Mouse (Mus musculus): ENCODE results near the gene Zfp248. TPM values are rescaled to one million over a fixed set of nuclear protein-coding genes. Genes with fewer than 3 reads are reported as not detected.

Gene Zfp248
- total and polyA plus RNA-seq, 3 experiments, result 0.65 to 12.3 (median 5.5) TPM

DNA sequence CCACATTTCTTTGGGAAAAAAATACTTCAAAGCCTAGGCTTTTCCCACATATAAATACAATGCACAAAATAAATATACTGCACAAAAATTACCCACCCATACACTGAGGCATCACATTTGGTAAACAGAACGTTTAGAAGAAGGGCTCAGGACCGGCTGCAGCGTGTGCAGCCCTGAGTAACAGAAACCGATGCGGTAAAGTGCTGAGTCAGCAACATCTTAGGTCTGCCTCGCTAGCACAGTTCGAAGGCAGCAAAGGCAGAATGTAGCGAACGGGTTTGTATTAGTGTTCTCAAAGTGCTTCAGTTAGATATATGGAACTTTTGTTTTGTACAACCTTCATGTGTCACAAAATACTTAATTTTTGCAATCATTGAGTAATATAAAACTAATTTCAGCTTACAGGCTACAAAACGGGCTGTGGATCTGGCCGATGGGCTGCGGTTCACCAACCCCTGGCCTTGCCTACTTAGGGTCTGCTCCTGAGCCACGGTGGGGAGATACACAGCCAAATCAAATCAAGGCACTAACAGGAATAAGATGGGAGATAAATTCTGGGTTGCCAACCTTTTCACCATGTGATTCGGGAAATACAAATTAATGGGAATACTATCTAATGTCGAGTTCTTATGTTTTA is 6.9 kb upstream of the Zfp248 start:
- DNase-seq (ENCODE audit: low spot score) (no peak), ATAC-seq (ENCODE audit: extremely low read depth, insufficient number of reproducible peaks, low FRiP score, poor library complexity, severe bottlenecking) (no peak)
- no peaks in the 10 kb centered on the region for H3K27me3 ChIP-seq (ENCODE audit: insufficient read depth, low read length)
- TF ChIP-seq GATA2 (IDR thresholded peaks at IDR 0.05; ENCODE audit: borderline replicate concordance, low read depth, low read length) (no peak), GATA1 (IDR thresholded peaks at IDR 0.05; ENCODE audit: borderline replicate concordance, low read length) (no peak), CTCF (IDR thresholded peaks at IDR 0.05; ENCODE audit: low read depth, low read length) (no peak), POLR2AphosphoS5 (IDR thresholded peaks at IDR 0.05; ENCODE audit: insufficient replicate concordance, low read depth, low read length) (no peak), TAL1 (conservative IDR thresholded peaks at IDR 0.05; ENCODE audit: low read depth, low read length) (no peak)
- H3K4me1 ChIP-seq (ENCODE audit: insufficient read depth, low read depth, low read length), result no peaks in the 10 kb centered on the region
- no peak overlapping the region for H3K4me3 ChIP-seq (ENCODE audit: low read depth, low read length)
- no peaks in the 10 kb centered on the region for H3K9me3 ChIP-seq (replicated peaks)
- H3K36me3 ChIP-seq (replicated peaks), result no peaks in the 10 kb centered on the region

DNA sequence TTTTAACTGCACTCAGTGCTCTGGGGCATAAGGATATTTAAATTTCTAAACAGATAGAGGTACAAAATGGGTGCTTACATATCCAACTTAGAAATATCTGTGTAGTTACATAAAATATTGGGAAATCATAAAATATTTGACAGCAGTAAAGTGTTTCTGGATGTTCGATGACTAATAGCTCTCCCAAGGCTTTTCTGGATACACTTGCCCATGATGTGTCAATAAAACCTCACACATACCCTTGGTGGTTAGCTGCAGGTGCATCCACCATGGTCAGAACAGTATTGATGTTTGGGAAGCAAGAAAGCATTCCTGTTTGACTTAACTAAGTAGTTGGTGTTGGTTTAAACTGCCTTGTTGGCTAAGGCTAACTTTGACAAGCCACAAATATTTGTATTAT is 2.4 kb upstream of the Zfp248 start:
- Histone ChIP-seq H3K27me3 (ENCODE audit: insufficient read depth, low read length) (no peaks in the 10 kb centered on the region), H3K4me3 (ENCODE audit: low read depth, low read length) (no peak overlapping the region), H3K36me3 (replicated peaks) (peaks cover 7% of the 10 kb centered on the region), H3K9me3 (replicated peaks) (no peaks in the 10 kb centered on the region), H3K4me1 (ENCODE audit: insufficient read depth, low read depth, low read length) (peaks cover 23% of the 10 kb centered on the region)
- TF ChIP-seq GATA1 (IDR thresholded peaks at IDR 0.05; ENCODE audit: borderline replicate concordance, low read length), result no peak
- TF ChIP-seq CTCF (IDR thresholded peaks at IDR 0.05; ENCODE audit: low read depth, low read length), result no peak
- TF ChIP-seq GATA2 (IDR thresholded peaks at IDR 0.05; ENCODE audit: borderline replicate concordance, low read depth, low read length), result no peak
- TF ChIP-seq POLR2AphosphoS5 (IDR thresholded peaks at IDR 0.05; ENCODE audit: insufficient replicate concordance, low read depth, low read length), result no peak
- TF ChIP-seq TAL1 (conservative IDR thresholded peaks at IDR 0.05; ENCODE audit: low read depth, low read length), result no peak
- DNase-seq (ENCODE audit: low spot score) (no peak), ATAC-seq (ENCODE audit: extremely low read depth, insufficient number of reproducible peaks, low FRiP score, poor library complexity, severe bottlenecking) (no peak)

DNA sequence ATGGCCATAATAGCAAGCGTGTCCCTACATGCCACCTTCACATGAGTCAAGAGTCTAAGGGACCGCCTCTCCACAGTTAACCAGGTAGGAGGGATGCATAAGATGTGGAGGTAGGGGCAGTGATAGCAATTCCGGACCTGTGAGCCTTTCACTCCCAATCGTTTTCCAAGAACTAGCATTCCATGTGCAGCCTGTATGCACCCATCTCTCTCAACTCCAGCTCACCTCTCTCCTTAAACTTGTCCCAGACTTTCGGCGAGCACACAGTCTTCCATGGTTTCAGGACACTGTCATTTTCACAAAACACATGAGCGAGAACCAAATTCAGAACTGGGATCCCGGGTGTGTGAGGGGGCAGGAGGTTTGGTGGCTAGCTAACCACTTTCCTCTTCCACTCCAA is 876 bp downstream of the Zfp248 start:
- Histone ChIP-seq H3K36me3 (replicated peaks) (peaks cover 17% of the 10 kb centered on the region), H3K4me1 (ENCODE audit: insufficient read depth, low read depth, low read length) (peaks cover 23% of the 10 kb centered on the region), H3K4me3 (ENCODE audit: low read depth, low read length) (peak overlapping the region; percentile 86), H3K27me3 (ENCODE audit: insufficient read depth, low read length) (no peaks in the 10 kb centered on the region), H3K9me3 (replicated peaks) (no peaks in the 10 kb centered on the region)
- TF ChIP-seq POLR2AphosphoS5 (IDR thresholded peaks at IDR 0.05; ENCODE audit: insufficient replicate concordance, low read depth, low read length) (no peak), GATA2 (IDR thresholded peaks at IDR 0.05; ENCODE audit: borderline replicate concordance, low read depth, low read length) (no peak), TAL1 (conservative IDR thresholded peaks at IDR 0.05; ENCODE audit: low read depth, low read length) (no peak), CTCF (IDR thresholded peaks at IDR 0.05; ENCODE audit: low read depth, low read length) (no peak), GATA1 (IDR thresholded peaks at IDR 0.05; ENCODE audit: borderline replicate concordance, low read length) (no peak)
- DNase-seq (ENCODE audit: low spot score) (peak; percentile 13), ATAC-seq (ENCODE audit: extremely low read depth, insufficient number of reproducible peaks, low FRiP score, poor library complexity, severe bottlenecking) (no peak)

DNA sequence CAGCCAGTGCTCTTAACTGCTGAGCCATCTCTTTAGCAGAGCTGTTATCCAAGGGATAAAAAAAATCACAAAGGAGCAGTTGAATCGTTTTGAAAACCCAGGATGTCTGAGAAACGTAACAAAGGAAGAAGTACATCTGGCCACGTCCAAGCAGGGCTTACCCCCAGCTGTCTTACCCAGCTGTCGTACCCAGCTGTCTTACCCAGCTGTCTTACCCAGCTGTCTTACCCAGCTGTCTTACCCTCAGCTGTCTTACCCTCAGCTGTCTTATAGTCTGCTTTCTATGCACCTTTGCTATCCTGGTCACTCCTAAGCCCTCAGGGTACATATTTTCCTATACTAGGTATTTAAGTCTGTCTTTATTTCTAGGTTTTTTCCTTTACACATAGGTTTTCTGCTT is 23.8 kb downstream of the Zfp248 start:
- Histone ChIP-seq H3K4me3 (ENCODE audit: low read depth, low read length) (no peak overlapping the region), H3K27me3 (ENCODE audit: insufficient read depth, low read length) (no peaks in the 10 kb centered on the region), H3K4me1 (ENCODE audit: insufficient read depth, low read depth, low read length) (no peaks in the 10 kb centered on the region), H3K9me3 (replicated peaks) (peaks cover 11% of the 10 kb centered on the region), H3K36me3 (replicated peaks) (peaks cover 33% of the 10 kb centered on the region)
- DNase-seq (ENCODE audit: low spot score) (no peak), ATAC-seq (ENCODE audit: extremely low read depth, insufficient number of reproducible peaks, low FRiP score, poor library complexity, severe bottlenecking) (no peak)
- TF ChIP-seq CTCF (IDR thresholded peaks at IDR 0.05; ENCODE audit: low read depth, low read length) (no peak), GATA1 (IDR thresholded peaks at IDR 0.05; ENCODE audit: borderline replicate concordance, low read length) (no peak), POLR2AphosphoS5 (IDR thresholded peaks at IDR 0.05; ENCODE audit: insufficient replicate concordance, low read depth, low read length) (no peak), TAL1 (conservative IDR thresholded peaks at IDR 0.05; ENCODE audit: low read depth, low read length) (no peak), GATA2 (IDR thresholded peaks at IDR 0.05; ENCODE audit: borderline replicate concordance, low read depth, low read length) (no peak)

DNA sequence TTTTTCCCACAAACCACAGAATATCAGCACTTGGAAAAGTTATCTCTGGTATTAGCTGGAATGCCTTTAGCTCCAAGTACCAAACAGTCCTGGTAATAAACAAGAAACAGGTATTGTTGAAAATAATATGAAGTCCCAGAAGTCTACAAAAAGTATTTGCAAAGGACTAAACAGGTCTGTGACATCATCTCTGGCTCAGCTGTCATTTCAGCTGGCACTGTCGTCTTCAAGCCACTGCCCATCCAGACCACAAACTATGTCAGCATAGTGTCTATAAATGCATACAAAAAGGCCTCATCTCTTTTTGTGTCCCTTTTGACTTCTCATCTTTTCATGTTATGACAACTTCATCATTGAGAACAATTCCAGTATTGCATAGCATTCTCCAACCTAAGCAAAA is 28.7 kb downstream of the Zfp248 start:
- ATAC-seq (ENCODE audit: extremely low read depth, insufficient number of reproducible peaks, low FRiP score, poor library complexity, severe bottlenecking) (no peak), DNase-seq (ENCODE audit: low spot score) (no peak)
- TF ChIP-seq TAL1 (conservative IDR thresholded peaks at IDR 0.05; ENCODE audit: low read depth, low read length), result no peak
- TF ChIP-seq GATA1 (IDR thresholded peaks at IDR 0.05; ENCODE audit: borderline replicate concordance, low read length), result no peak
- no peak for TF ChIP-seq CTCF (IDR thresholded peaks at IDR 0.05; ENCODE audit: low read depth, low read length)
- TF ChIP-seq GATA2 (IDR thresholded peaks at IDR 0.05; ENCODE audit: borderline replicate concordance, low read depth, low read length), result no peak
- no peak for TF ChIP-seq POLR2AphosphoS5 (IDR thresholded peaks at IDR 0.05; ENCODE audit: insufficient replicate concordance, low read depth, low read length)
- no peaks in the 10 kb centered on the region for H3K27me3 ChIP-seq (ENCODE audit: insufficient read depth, low read length)
- peaks cover 11% of the 10 kb centered on the region for H3K9me3 ChIP-seq (replicated peaks)
- H3K36me3 ChIP-seq (replicated peaks), result peaks cover 24% of the 10 kb centered on the region
- no peaks in the 10 kb centered on the region for H3K4me1 ChIP-seq (ENCODE audit: insufficient read depth, low read depth, low read length)
- H3K4me3 ChIP-seq (ENCODE audit: low read depth, low read length), result no peak overlapping the region

DNA sequence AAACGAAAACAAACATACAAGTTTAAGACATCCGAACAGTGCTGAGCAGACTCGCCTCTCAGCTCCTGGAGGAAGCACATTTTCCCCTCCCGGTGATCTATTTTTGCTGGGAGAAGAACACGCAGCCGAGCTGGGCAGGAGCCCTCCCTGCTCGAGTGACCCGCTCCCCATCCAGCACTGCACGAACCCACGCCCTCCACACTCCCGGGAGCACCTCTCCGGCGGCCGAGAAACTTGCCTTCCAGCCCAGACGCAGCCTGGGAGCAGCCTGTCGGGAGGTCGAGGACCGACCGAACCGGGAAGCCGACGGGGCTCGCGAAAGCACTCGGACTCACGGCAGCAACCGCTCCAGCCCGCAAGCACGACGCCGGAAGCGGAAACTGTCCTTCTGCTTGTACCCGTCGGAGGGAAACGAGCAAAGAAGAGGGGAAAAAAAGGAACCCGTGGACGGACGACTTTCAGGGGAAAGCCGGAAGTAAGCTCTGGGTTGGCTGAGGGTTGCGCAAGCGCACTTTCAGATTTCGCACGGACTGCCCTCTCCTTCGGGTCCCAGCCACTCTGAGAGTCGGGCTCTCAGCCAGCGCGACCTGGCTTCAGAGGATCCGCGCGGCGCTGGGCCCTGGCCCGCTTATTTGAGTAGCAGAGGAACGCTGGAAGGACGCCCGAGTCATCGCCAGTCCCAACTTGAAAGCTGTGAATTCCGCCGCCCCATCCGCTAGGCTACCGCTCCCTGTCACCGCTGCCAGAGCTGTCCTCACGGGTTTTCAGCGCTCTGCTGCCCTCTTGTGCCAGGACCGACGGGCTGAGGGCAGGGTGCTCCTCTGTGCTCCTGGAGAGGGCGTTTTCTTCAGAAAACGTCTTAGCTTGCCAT is 36.0 kb downstream of the Zfp248 start, which contains the start of gene Bms1:
Bms1 (minus strand) TSS at position 425 of the 871 bp plus-strand sequence.
- peak within 1 kb of the TSS; percentile 99 for H3K4me3 ChIP-seq (ENCODE audit: low read depth, low read length)
- H3K36me3 ChIP-seq (replicated peaks), result peaks cover 36% of the 10 kb centered on the region
- no peaks in the 10 kb centered on the region for H3K9me3 ChIP-seq (replicated peaks)
- peaks cover 37% of the 10 kb centered on the region for H3K4me1 ChIP-seq (ENCODE audit: insufficient read depth, low read depth, low read length)
- DNase-seq (ENCODE audit: low spot score) (peak; percentile 86), ATAC-seq (ENCODE audit: extremely low read depth, insufficient number of reproducible peaks, low FRiP score, poor library complexity, severe bottlenecking) (peak; percentile 87)
- no peaks in the 10 kb centered on the region for H3K27me3 ChIP-seq (ENCODE audit: insufficient read depth, low read length)
- TF ChIP-seq GATA2 (IDR thresholded peaks at IDR 0.05; ENCODE audit: borderline replicate concordance, low read depth, low read length) (no peak), CTCF (IDR thresholded peaks at IDR 0.05; ENCODE audit: low read depth, low read length) (peak; percentile 71)
